Mouse (Mus musculus): ENCODE results near the gene Mapk8ip3. TPM values are rescaled to one million over a fixed set of nuclear protein-coding genes. Genes with fewer than 3 reads are reported as not detected.

The Mapk8ip3 gene
- polyA plus RNA-seq, 1 experiment = 51.7 TPM

- WGBS = 3% methylated on average over 23 of the region's 23 CpGs
- Histone ChIP-seq H3K36me3 (ENCODE audit: control insufficient read depth, insufficient read depth, low read length) (peaks cover 45% of the 10 kb centered on the region), H3K27ac (ENCODE audit: insufficient read depth, low read depth, low read length) (peak overlapping the region; percentile 73), H3K4me1 (ENCODE audit: control insufficient read depth, insufficient read depth, insufficient read length, low read length) (peaks cover 11% of the 10 kb centered on the region), H3K27me3 (ENCODE audit: control insufficient read depth, insufficient read depth, low read length) (no peaks in the 10 kb centered on the region), H3K4me3 (ENCODE audit: low read depth, low read length) (peak overlapping the region; percentile 72)
- TF ChIP-seq CTCF (IDR thresholded peaks at IDR 0.05; ENCODE audit: extremely low read depth, insufficient read length, insufficient replicate concordance, low read depth, low read length) (no peak), POLR2A (IDR thresholded peaks at IDR 0.05; ENCODE audit: low read depth, low read length) (no peak)
These were observed 41.1 kb downstream of the Mapk8ip3 start for GRCm38 (mm10) chr17:24895571-24896240.

- Histone ChIP-seq H3K4me1 (ENCODE audit: control insufficient read depth, insufficient read depth, insufficient read length, low read length) (peaks cover 11% of the 10 kb centered on the region), H3K36me3 (ENCODE audit: control insufficient read depth, insufficient read depth, low read length) (peaks cover 45% of the 10 kb centered on the region), H3K4me3 (ENCODE audit: low read depth, low read length) (peak within 1 kb of the TSS; percentile 72), H3K27ac (ENCODE audit: insufficient read depth, low read depth, low read length) (peak within 1 kb of the TSS; percentile 73), H3K27me3 (ENCODE audit: control insufficient read depth, insufficient read depth, low read length) (no peaks in the 10 kb centered on the region)
- under 1% methylated on average over 62 of the region's 62 CpGs for WGBS
- TF ChIP-seq POLR2A (IDR thresholded peaks at IDR 0.05; ENCODE audit: low read depth, low read length) = no peak; the same call in 1 of the 2 replicates
- TF ChIP-seq CTCF (IDR thresholded peaks at IDR 0.05; ENCODE audit: extremely low read depth, insufficient read length, insufficient replicate concordance, low read depth, low read length) = no peak
These were observed 41.7 kb downstream of the Mapk8ip3 start, which contains the start of the genes Eme2 and Mrps34 for GRCm38 (mm10) chr17:24894995-24895547. Gene Eme2, minus strand, starts transcription at chr17:24895087. Gene Mrps34, plus strand, starts transcription at chr17:24895116.

GRCm38 (mm10) chr17:24894061-24894994 is 42.4 kb downstream of the Mapk8ip3 start:
- TF ChIP-seq CTCF (IDR thresholded peaks at IDR 0.05; ENCODE audit: extremely low read depth, insufficient read length, insufficient replicate concordance, low read depth, low read length) (no peak), POLR2A (IDR thresholded peaks at IDR 0.05; ENCODE audit: low read depth, low read length) (no peak; the same call in 1 of the 2 replicates)
- Histone ChIP-seq H3K4me1 (ENCODE audit: control insufficient read depth, insufficient read depth, insufficient read length, low read length) (peaks cover 11% of the 10 kb centered on the region), H3K36me3 (ENCODE audit: control insufficient read depth, insufficient read depth, low read length) (peaks cover 40% of the 10 kb centered on the region), H3K27me3 (ENCODE audit: control insufficient read depth, insufficient read depth, low read length) (no peaks in the 10 kb centered on the region), H3K4me3 (ENCODE audit: low read depth, low read length) (peak overlapping the region; percentile 72), H3K27ac (ENCODE audit: insufficient read depth, low read depth, low read length) (peak overlapping the region; percentile 43)
- 8% methylated on average over 31 of the region's 31 CpGs for WGBS

GRCm38 (mm10) chr17:24893276-24893675 is 43.5 kb downstream of the Mapk8ip3 start:
- Histone ChIP-seq H3K27ac (ENCODE audit: insufficient read depth, low read depth, low read length) (no peak overlapping the region), H3K36me3 (ENCODE audit: control insufficient read depth, insufficient read depth, low read length) (peaks cover 32% of the 10 kb centered on the region), H3K4me3 (ENCODE audit: low read depth, low read length) (no peak overlapping the region), H3K27me3 (ENCODE audit: control insufficient read depth, insufficient read depth, low read length) (no peaks in the 10 kb centered on the region), H3K4me1 (ENCODE audit: control insufficient read depth, insufficient read depth, insufficient read length, low read length) (peaks cover 11% of the 10 kb centered on the region)
- TF ChIP-seq CTCF (IDR thresholded peaks at IDR 0.05; ENCODE audit: extremely low read depth, insufficient read length, insufficient replicate concordance, low read depth, low read length) (no peak), POLR2A (IDR thresholded peaks at IDR 0.05; ENCODE audit: low read depth, low read length) (no peak)
- 98% methylated on average over 2 of the region's 2 CpGs for WGBS

GRCm38 (mm10) chr17:24892785-24893184 is 44.0 kb downstream of the Mapk8ip3 start:
- Histone ChIP-seq H3K27ac (ENCODE audit: insufficient read depth, low read depth, low read length) (no peak overlapping the region), H3K4me3 (ENCODE audit: low read depth, low read length) (no peak overlapping the region), H3K4me1 (ENCODE audit: control insufficient read depth, insufficient read depth, insufficient read length, low read length) (peaks cover 10% of the 10 kb centered on the region), H3K27me3 (ENCODE audit: control insufficient read depth, insufficient read depth, low read length) (no peaks in the 10 kb centered on the region), H3K36me3 (ENCODE audit: control insufficient read depth, insufficient read depth, low read length) (peaks cover 30% of the 10 kb centered on the region)
- 92% methylated on average over 12 of the region's 12 CpGs for WGBS
- TF ChIP-seq CTCF (IDR thresholded peaks at IDR 0.05; ENCODE audit: extremely low read depth, insufficient read length, insufficient replicate concordance, low read depth, low read length) (no peak), POLR2A (IDR thresholded peaks at IDR 0.05; ENCODE audit: low read depth, low read length) (no peak)

GRCm38 (mm10) chr17:24891321-24891720 is 45.5 kb downstream of the Mapk8ip3 start:
- Histone ChIP-seq H3K27me3 (ENCODE audit: control insufficient read depth, insufficient read depth, low read length) (no peaks in the 10 kb centered on the region), H3K4me3 (ENCODE audit: low read depth, low read length) (no peak overlapping the region), H3K27ac (ENCODE audit: insufficient read depth, low read depth, low read length) (no peak overlapping the region), H3K4me1 (ENCODE audit: control insufficient read depth, insufficient read depth, insufficient read length, low read length) (peaks cover 8% of the 10 kb centered on the region), H3K36me3 (ENCODE audit: control insufficient read depth, insufficient read depth, low read length) (peaks cover 27% of the 10 kb centered on the region)
- WGBS = 79% methylated on average over 13 of the region's 13 CpGs
- TF ChIP-seq POLR2A (IDR thresholded peaks at IDR 0.05; ENCODE audit: low read depth, low read length) (no peak), CTCF (IDR thresholded peaks at IDR 0.05; ENCODE audit: extremely low read depth, insufficient read length, insufficient replicate concordance, low read depth, low read length) (no peak)

Data from small intestine, adult 2 months (tissue).